Mouse (Mus musculus) activated CD4-positive, CD25-positive, alpha-beta regulatory T cell, adult 4 months (primary cell): ENCODE data around the gene Gm11985. TPM values are rescaled to one million over a fixed set of nuclear protein-coding genes. Genes with fewer than 3 reads are reported as not detected.

Experiments used
- ATAC-seq: one replicate; pipeline ENCODE4 v1.8.0; 2017
- polyA plus RNA-seq, 2 experiments: library from polyadenylated mRNA; unstranded; fragments of 100-300 nt; shearing (Covaris generic); gene quantifications; one replicate each; pipeline ENCODE4 v1.2.1; 2017

Gene Gm11985
- polyA plus RNA-seq, 2 experiments from 2014 or later: not detected

- ATAC-seq: no peak
Measured at GRCm38 (mm10) chr11:7152371-7152770, 36.0 kb downstream of the Gm11985 start.

GRCm38 (mm10) chr11:7150511-7150910 is 37.9 kb downstream of the Gm11985 start:
- ATAC-seq: no peak

GRCm38 (mm10) chr11:7149471-7149870 is 38.9 kb downstream of the Gm11985 start:
- no peak for ATAC-seq

- no peak for ATAC-seq
Measured at GRCm38 (mm10) chr11:7147945-7148344, 40.4 kb downstream of the Gm11985 start.

GRCm38 (mm10) chr11:7147536-7147935 is 40.8 kb downstream of the Gm11985 start:
- ATAC-seq: no peak

GRCm38 (mm10) chr11:7145221-7145620 is 43.1 kb downstream of the Gm11985 start:
- peak; percentile 98 for ATAC-seq

GRCm38 (mm10) chr11:7144369-7144768 is 44.0 kb downstream of the Gm11985 start:
- no peak for ATAC-seq

- ATAC-seq: no peak
Measured at GRCm38 (mm10) chr11:7142725-7143124, 45.6 kb downstream of the Gm11985 start.

- no peak for ATAC-seq
Measured at GRCm38 (mm10) chr11:7140449-7140848, 47.9 kb downstream of the Gm11985 start.

- ATAC-seq: no peak
Measured at GRCm38 (mm10) chr11:7138370-7138769, 50.0 kb downstream of the Gm11985 start.

GRCm38 (mm10) chr11:7136246-7136855 is 52.0 kb downstream of the Gm11985 start:
- no peak for ATAC-seq

GRCm38 (mm10) chr11:7135763-7136162 is 52.6 kb downstream of the Gm11985 start:
- ATAC-seq: no peak

- ATAC-seq: no peak
Measured at GRCm38 (mm10) chr11:7135301-7135700, 53.1 kb downstream of the Gm11985 start.

- ATAC-seq: no peak
Measured at GRCm38 (mm10) chr11:7134319-7134718, 54.0 kb downstream of the Gm11985 start.

GRCm38 (mm10) chr11:7133736-7134135 is 54.6 kb downstream of the Gm11985 start:
- no peak for ATAC-seq

Other genes starting within 250 kb of the Gm11985 start
- gene Adcy1, start 125.1 kb downstream of the Gm11985 start, polyA plus RNA-seq: under 1 TPM in 1 of 2 experiments, not detected in 1; 0.09 TPM
- gene Igfbp1, start 9.2 kb upstream of the Gm11985 start, polyA plus RNA-seq: not detected
- gene Igfbp3, start 25.4 kb upstream of the Gm11985 start, polyA plus RNA-seq: not detected